8 mouse cellular contexts compared by ENCODE assay signal in the genomic region with DNA sequence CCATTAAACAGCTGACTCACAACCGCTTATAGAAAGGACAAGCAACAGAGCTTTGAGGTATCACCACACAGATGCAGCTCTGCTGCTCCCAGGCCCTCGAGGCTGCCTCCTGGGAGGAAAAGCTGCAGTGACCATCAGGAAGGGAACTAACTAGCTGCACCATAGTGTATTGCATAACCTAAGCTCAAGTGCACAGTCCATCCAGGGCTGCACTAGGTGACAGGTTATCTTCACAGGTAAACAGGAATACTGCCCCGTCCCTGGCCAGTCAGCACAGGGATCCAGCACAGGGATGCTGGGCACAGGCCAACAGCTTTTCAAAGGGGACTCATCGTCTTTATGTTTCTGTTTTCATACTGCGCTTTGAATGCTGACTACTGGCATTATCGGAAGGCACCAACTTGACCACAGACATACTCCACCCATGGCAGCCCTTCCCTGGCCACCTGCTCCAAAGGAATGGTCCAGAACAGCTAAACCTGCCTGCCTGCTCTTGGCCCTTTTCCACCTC. TPM values are rescaled to one million over a fixed set of nuclear protein-coding genes. Genes with fewer than 3 reads are reported as not detected.
A peak's percentile ranks its signal among the peaks of the same experiment; 100 is the strongest.
DNase-seq lines count a peak whose midpoint lies in the region; ATAC-seq and TF ChIP-seq lines count a peak whose summit lies in the region.

No protein-coding gene starts in this region.

- peak; percentile 27; the same call in 1 of the 2 replicates for ATAC-seq in stomach, postnatal 0 days (ENCODE audit: low FRiP score, low TSS enrichment)
- no peak for ATAC-seq in forebrain, embryonic 15.5 days (replicated peaks)

- 60% methylated on average over 6 of the region's 6 CpGs for WGBS in heart, adult 2 months
- WGBS in spleen, adult 2 months: 22% methylated on average over 6 of the region's 6 CpGs
- 74% methylated on average over 6 of the region's 6 CpGs for WGBS in stomach, postnatal 0 days
- 83% methylated on average over 6 of the region's 6 CpGs for WGBS in forebrain, embryonic 15.5 days

- TF ChIP-seq POLR2A in heart, adult 2 months (IDR thresholded peaks at IDR 0.05; ENCODE audit: insufficient read depth, low read depth, low read length): no peak
- TF ChIP-seq POLR2A in spleen, adult 2 months (IDR thresholded peaks at IDR 0.05; ENCODE audit: low read depth, low read length): no peak

- intact Hi-C loops in heart, adult 2 months (cut with DNase I): loop anchor here (5.0 kb wide), 3 partner anchors 43 to 1093 kb away; a partner anchor contains a TSS
- intact Hi-C loops in left cerebral cortex, postnatal 25 days (cut with DNase I): no loop called here

- no peaks in the 10 kb centered on the region for H3K27me3 ChIP-seq in heart, adult 2 months (ENCODE audit: control insufficient read depth, insufficient read depth, low read length)
- no peaks in the 10 kb centered on the region for H3K27me3 ChIP-seq in spleen, adult 2 months (ENCODE audit: control insufficient read depth, insufficient read depth, low read length)
- H3K27me3 ChIP-seq in stomach, postnatal 0 days (ENCODE audit: control insufficient read depth, insufficient read depth, low read length): no peaks in the 10 kb centered on the region
- no peaks in the 10 kb centered on the region for H3K27me3 ChIP-seq in forebrain, embryonic 15.5 days

- H3K4me1 ChIP-seq in heart, adult 2 months (ENCODE audit: control insufficient read depth, insufficient read depth, low read length): peaks cover 14% of the 10 kb centered on the region
- H3K4me1 ChIP-seq in spleen, adult 2 months (ENCODE audit: control insufficient read depth, insufficient read depth, insufficient read length): peaks cover 16% of the 10 kb centered on the region
- no peaks in the 10 kb centered on the region for H3K4me1 ChIP-seq in stomach, postnatal 0 days (replicated peaks; ENCODE audit: control insufficient read depth, insufficient read depth)
- H3K4me1 ChIP-seq in forebrain, embryonic 15.5 days: peaks cover 17% of the 10 kb centered on the region

- TF ChIP-seq CTCF in heart, adult 2 months (IDR thresholded peaks at IDR 0.05): no peak
- TF ChIP-seq CTCF in spleen, adult 2 months (IDR thresholded peaks at IDR 0.05; ENCODE audit: extremely low read depth, insufficient read depth, insufficient read length, insufficient replicate concordance): no peak
- TF ChIP-seq CTCF in stomach, postnatal 0 days (IDR thresholded peaks at IDR 0.05; ENCODE audit: low read depth): no peak

- peaks cover 2% of the 10 kb centered on the region; the same call in 1 of the 2 replicates for H3K36me3 ChIP-seq in heart, adult 2 months (ENCODE audit: control insufficient read depth, insufficient read depth, low read length)
- peaks cover 2% of the 10 kb centered on the region; the same call in 1 of the 2 replicates for H3K36me3 ChIP-seq in spleen, adult 2 months (ENCODE audit: control insufficient read depth, insufficient read depth, low read length)
- H3K36me3 ChIP-seq in stomach, postnatal 0 days (ENCODE audit: control insufficient read depth, insufficient read depth, low read length): no peaks in the 10 kb centered on the region
- H3K36me3 ChIP-seq in forebrain, embryonic 15.5 days: peaks cover 4% of the 10 kb centered on the region; the same call in 1 of the 2 replicates

- H3K4me3 ChIP-seq in heart, adult 2 months: no peak overlapping the region; the same call in 1 of the 2 replicates
- H3K4me3 ChIP-seq in spleen, adult 2 months (ENCODE audit: extremely low read depth, insufficient read depth, insufficient read length): peak overlapping the region; percentile 81
- H3K4me3 ChIP-seq in stomach, postnatal 0 days (ENCODE audit: low read depth, low read length): peak overlapping the region; percentile 86; the same call in 1 of the 2 replicates
- H3K4me3 ChIP-seq in forebrain, embryonic 15.5 days: no peak overlapping the region

- no peak for DNase-seq in heart, adult 2 months
- no peak for DNase-seq in heart, adult 8-10 months (ENCODE audit: low spot score)
- no peak for DNase-seq in spleen, adult 2 months (ENCODE audit: low read depth in 1 of 2, low spot score in 2 of 2)
- DNase-seq in spleen, postnatal 14 days (ENCODE audit: low spot score in 2 of 2): no peak
- DNase-seq in kidney, postnatal 36 days: peak; percentile 41 to 54
- peak; percentile 48 for DNase-seq in stomach, postnatal 0 days (ENCODE audit: low spot score)
- DNase-seq in left cerebral cortex, postnatal 25 days (ENCODE audit: low spot score in 2 of 2): no peak

- H3K79me2 ChIP-seq in heart, adult 2 months (replicated peaks; ENCODE audit: control insufficient read depth, insufficient read depth, low read length): peaks cover 3% of the 10 kb centered on the region

- H3K9ac ChIP-seq in heart, adult 2 months (ENCODE audit: low read depth, low read length): 0 out of 2 replicates have a peak overlapping the region, but pooled peaks have one; percentile 6
- H3K9ac ChIP-seq in stomach, postnatal 0 days (ENCODE audit: low read length): no peak overlapping the region
- H3K9ac ChIP-seq in forebrain, embryonic 15.5 days (replicated peaks): no peak overlapping the region

- H3K27ac ChIP-seq in heart, adult 2 months: peak overlapping the region; percentile 8; the same call in 1 of the 2 replicates
- peak overlapping the region; percentile 92 for H3K27ac ChIP-seq in spleen, adult 2 months (ENCODE audit: insufficient read depth, low read length)
- H3K27ac ChIP-seq in stomach, postnatal 0 days (replicated peaks): peak overlapping the region; percentile 36; the same call in 1 of the 2 replicates
- no peak overlapping the region for H3K27ac ChIP-seq in forebrain, embryonic 15.5 days (replicated peaks)

- no peak for TF ChIP-seq EP300 in heart, adult 2 months (IDR thresholded peaks at IDR 0.05; ENCODE audit: insufficient read depth, low read depth, low read length)
- TF ChIP-seq EP300 in stomach, postnatal 0 days (optimal IDR thresholded peaks at IDR 0.05): no peak

- H3K9me3 ChIP-seq in stomach, postnatal 0 days (ENCODE audit: control insufficient read depth, low read length): no peaks in the 10 kb centered on the region
- H3K9me3 ChIP-seq in forebrain, embryonic 15.5 days: no peaks in the 10 kb centered on the region

- H3K4me2 ChIP-seq in stomach, postnatal 0 days (replicated peaks; ENCODE audit: low read depth): peak overlapping the region; percentile 88; the same call in 1 of the 2 replicates
- no peak overlapping the region for H3K4me2 ChIP-seq in forebrain, embryonic 15.5 days (replicated peaks)

RNA-seq across cellular contexts. Expression of a gene that starts 2.3 kb away (rescaled TPM):
- 10 to 100 TPM; 11.1 to 11.6 TPM for total RNA-seq in heart, adult 2 months (2021)
- 12.2 and 17.6 TPM in 2 replicates for polyA plus RNA-seq in heart, adult 2 months (2012; rRNA removed)
- total RNA-seq in heart, adult 8-10 months (2022): 10 to 100 TPM in 1 of 4 experiments, 1 to 10 TPM in 3; 7.9 to 13.3 (median 9.0) TPM
- polyA plus RNA-seq in spleen, adult 2 months (2012; rRNA removed): 102 and 110 TPM in 2 replicates
- 12.6 and 13.4 TPM in 2 replicates for polyA plus RNA-seq in stomach, postnatal 0 days (2015; fragmentation: Nextera tagmentation; extraction: Ambion mirVana)
- total RNA-seq in left cerebral cortex, postnatal 25 days (2021): 10 to 100 TPM; 18.6 to 19.8 TPM
- polyA plus RNA-seq in forebrain, embryonic 15.5 days (2015; fragmentation: Nextera tagmentation; extraction: Ambion mirVana): 6.9 and 8.0 TPM in 2 replicates

RNA-seq across cellular contexts. Expression of a gene that starts 25.9 kb away (rescaled TPM):
- total RNA-seq in heart, adult 2 months (2021): 1 to 10 TPM in 1 of 2 experiments, under 1 TPM in 1; 0.23 to 1.4 TPM
- 0.16 and 0.79 TPM in 2 replicates for polyA plus RNA-seq in heart, adult 2 months (2012; rRNA removed)
- 1 to 10 TPM in 1 of 4 experiments, under 1 TPM in 1, not detected in 2; 0.24 to 1.9 TPM for total RNA-seq in heart, adult 8-10 months (2022)
- 0.73 and 1.3 TPM in 2 replicates for polyA plus RNA-seq in spleen, adult 2 months (2012; rRNA removed)
- 1.3 and 1.9 TPM in 2 replicates for polyA plus RNA-seq in stomach, postnatal 0 days (2015; fragmentation: Nextera tagmentation; extraction: Ambion mirVana)
- 1 to 10 TPM; 1.4 to 1.9 TPM for total RNA-seq in left cerebral cortex, postnatal 25 days (2021)
- polyA plus RNA-seq in forebrain, embryonic 15.5 days (2015; fragmentation: Nextera tagmentation; extraction: Ambion mirVana): 3.6 and 3.7 TPM in 2 replicates

RNA-seq across cellular contexts. Expression of a gene that starts 28.9 kb away (rescaled TPM):
- 10 to 100 TPM; 22.3 to 22.8 TPM for total RNA-seq in heart, adult 2 months (2021)
- polyA plus RNA-seq in heart, adult 2 months (2012; rRNA removed): 7.3 and 15.1 TPM in 2 replicates
- total RNA-seq in heart, adult 8-10 months (2022): 10 to 100 TPM; 18.4 to 28.1 (median 20.6) TPM
- 17.8 and 31.4 TPM in 2 replicates for polyA plus RNA-seq in spleen, adult 2 months (2012; rRNA removed)
- polyA plus RNA-seq in stomach, postnatal 0 days (2015; fragmentation: Nextera tagmentation; extraction: Ambion mirVana): 24.6 and 27.5 TPM in 2 replicates
- total RNA-seq in left cerebral cortex, postnatal 25 days (2021): 10 to 100 TPM; 27.6 to 31.2 TPM
- polyA plus RNA-seq in forebrain, embryonic 15.5 days (2015; fragmentation: Nextera tagmentation; extraction: Ambion mirVana): 37.8 and 38.7 TPM in 2 replicates

RNA-seq across cellular contexts. Expression of a gene that starts 31.8 kb away (rescaled TPM):
- 1 to 10 TPM in 1 of 2 experiments, under 1 TPM in 1; 0.94 to 5.8 TPM for total RNA-seq in heart, adult 2 months (2021)
- 2.6 and 9.9 TPM in 2 replicates for polyA plus RNA-seq in heart, adult 2 months (2012; rRNA removed)
- total RNA-seq in heart, adult 8-10 months (2022): 1 to 10 TPM in 3 of 4 experiments, under 1 TPM in 1; 0.81 to 3.6 (median 1.6) TPM
- polyA plus RNA-seq in spleen, adult 2 months (2012; rRNA removed): 70.5 and 104 TPM in 2 replicates
- polyA plus RNA-seq in stomach, postnatal 0 days (2015; fragmentation: Nextera tagmentation; extraction: Ambion mirVana): 0.38 and 0.40 TPM in 2 replicates
- 1 to 10 TPM in 1 of 2 experiments, under 1 TPM in 1; 0.92 to 1.1 TPM for total RNA-seq in left cerebral cortex, postnatal 25 days (2021)
- polyA plus RNA-seq in forebrain, embryonic 15.5 days (2015; fragmentation: Nextera tagmentation; extraction: Ambion mirVana): 0.46 and 0.65 TPM in 2 replicates

RNA-seq across cellular contexts. Expression of a gene that starts 41.2 kb away (rescaled TPM):
- total RNA-seq in heart, adult 2 months (2021): 100 to 1,000 TPM; 303 to 355 TPM
- polyA plus RNA-seq in heart, adult 2 months (2012; rRNA removed): 201 and 451 TPM in 2 replicates
- 100 to 1,000 TPM; 315 to 376 (median 329) TPM for total RNA-seq in heart, adult 8-10 months (2022)
- 123 and 129 TPM in 2 replicates for polyA plus RNA-seq in spleen, adult 2 months (2012; rRNA removed)
- 740 and 754 TPM in 2 replicates for polyA plus RNA-seq in stomach, postnatal 0 days (2015; fragmentation: Nextera tagmentation; extraction: Ambion mirVana)
- 100 to 1,000 TPM; 250 to 258 TPM for total RNA-seq in left cerebral cortex, postnatal 25 days (2021)
- polyA plus RNA-seq in forebrain, embryonic 15.5 days (2015; fragmentation: Nextera tagmentation; extraction: Ambion mirVana): 741 and 747 TPM in 2 replicates

Comparison
In these comparisons a context has a peak if more than half of its experiments do, and no peak if none do; other contexts are left out.
1. DNase-seq: peak in kidney, postnatal 36 days (2 of 2) and stomach, postnatal 0 days (single experiment); none in heart, adult 2 months (0 of 2), heart, adult 8-10 months (single experiment), spleen, adult 2 months (0 of 2), spleen, postnatal 14 days (0 of 2) and left cerebral cortex, postnatal 25 days (0 of 2).
2. H3K4me3 ChIP-seq: peak in spleen, adult 2 months (single experiment) and stomach, postnatal 0 days (single experiment); none in heart, adult 2 months (single experiment) and forebrain, embryonic 15.5 days (single experiment).